8 mouse cellular contexts compared by ENCODE assay signal in the genomic region with DNA sequence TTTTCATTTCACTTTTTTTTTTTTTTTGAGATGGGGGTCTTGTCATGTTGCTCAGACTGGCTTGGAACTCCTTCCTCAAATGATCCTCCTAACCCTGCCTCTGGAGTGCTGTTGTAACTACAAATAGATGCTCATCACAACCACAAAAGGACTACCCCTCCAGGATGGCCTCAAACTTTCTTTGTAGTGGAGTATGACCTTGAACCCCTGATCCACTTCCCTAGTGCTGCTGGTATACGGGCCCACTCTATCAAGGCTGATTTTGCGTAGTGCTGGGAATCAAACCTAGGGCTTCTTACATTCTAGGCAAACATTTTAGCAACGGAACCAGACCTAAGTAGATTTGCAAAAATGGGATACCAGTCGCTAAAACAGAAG. TPM values are rescaled to one million over a fixed set of nuclear protein-coding genes. Genes with fewer than 3 reads are reported as not detected.
DNase-seq lines count a peak whose midpoint lies in the region; ATAC-seq lines count a peak whose summit lies in the region.

No protein-coding gene starts in this region.

- ATAC-seq in intestine, embryonic 15.5 days: no peak
- ATAC-seq in monocyte, adult 5-6 weeks (replicated peaks; ENCODE audit: insufficient number of reproducible peaks, low FRiP score, low TSS enrichment, poor library complexity, severe bottlenecking): 0 out of 2 replicates have a peak, but pooled peaks have one; percentile 23

- H3K9ac ChIP-seq in intestine, embryonic 15.5 days: no peak overlapping the region

- WGBS in intestine, embryonic 15.5 days: 26% methylated on average over 4 of the region's 4 CpGs

- no peaks in the 10 kb centered on the region for H3K36me3 ChIP-seq in intestine, embryonic 15.5 days

- DNase-seq in adrenal gland, postnatal 14 days: peak; percentile 11
- no peak for DNase-seq in adrenal gland, postnatal 4 days (ENCODE audit: low spot score in 2 of 2)
- DNase-seq in spleen, postnatal 10 days (ENCODE audit: low spot score in 2 of 2): peak; percentile 20 to 34
- DNase-seq in spleen, postnatal 14 days (ENCODE audit: low spot score in 2 of 2): no peak
- DNase-seq in right cerebral cortex, adult 18-20 months: no peak
- DNase-seq in layer of hippocampus, adult 9-10 months (ENCODE audit: low spot score): no peak

- peak overlapping the region; percentile 94 for H3K4me3 ChIP-seq in intestine, embryonic 15.5 days (replicated peaks)

- no peaks in the 10 kb centered on the region for H3K9me3 ChIP-seq in intestine, embryonic 15.5 days

- H3K4me1 ChIP-seq in intestine, embryonic 15.5 days (replicated peaks): peaks cover 10% of the 10 kb centered on the region; the same call in 1 of the 2 replicates

- H3K27me3 ChIP-seq in intestine, embryonic 15.5 days (replicated peaks): no peaks in the 10 kb centered on the region

- 0 out of 2 replicates have a peak overlapping the region, but pooled peaks have one; percentile 42 for H3K27ac ChIP-seq in intestine, embryonic 15.5 days

- H3K4me2 ChIP-seq in intestine, embryonic 15.5 days (replicated peaks): peak overlapping the region; percentile 68

RNA-seq across cellular contexts. Expression of a gene that starts 0.9 kb away (rescaled TPM):
- total RNA-seq in adrenal gland, postnatal 14 days (2021): 93.6 and 93.9 TPM in 2 replicates
- total RNA-seq in adrenal gland, postnatal 4 days (2021): 10 to 100 TPM; 86.9 to 90.2 TPM
- 56.9 and 59.2 TPM in 2 replicates for polyA plus RNA-seq in intestine, embryonic 15.5 days (2015; fragmentation: Nextera tagmentation; extraction: Ambion mirVana)
- total RNA-seq in monocyte, adult 5-6 weeks (2017): 51.9 to 56.2 TPM (median 52.1 TPM) in 3 replicates

Comparison
In these comparisons a context has a peak if more than half of its experiments do, and no peak if none do; other contexts are left out.
1. DNase-seq: peak in adrenal gland, postnatal 14 days (single experiment) and spleen, postnatal 10 days (2 of 2); none in adrenal gland, postnatal 4 days (0 of 2), spleen, postnatal 14 days (0 of 2), right cerebral cortex, adult 18-20 months (single experiment) and layer of hippocampus, adult 9-10 months (single experiment).